Mouse (Mus musculus) intestine, postnatal 0 days (tissue): Measurements from ENCODE around the gene Invs. TPM values are rescaled to one million over a fixed set of nuclear protein-coding genes. Genes with fewer than 3 reads are reported as not detected.

Experiments
- ATAC-seq: fragments of 200-750 bp; cut with Nextera tagmentation; 2 replicates; pipeline ENCODE4 v1.8.0; 2017; ENCODE audit warnings: mild to moderate bottlenecking, moderate TSS enrichment, moderate library complexity
- H3K27ac ChIP-seq: fragments of 300-500 bp; sonication (generic); 2 replicates; pipeline ENCODE4 v1.5.1; 2014; ENCODE audit warnings: mild to moderate bottlenecking, low read depth, low read length, moderate library complexity
- H3K27me3 ChIP-seq: fragments of 300-500 bp; sonication (generic); replicated peaks from 2 replicates; pipeline ENCODE4 v1.6.1; 2014; ENCODE audit warnings: low read length, mixed read lengths; ENCODE audit not compliant: control insufficient read depth, insufficient read depth
- H3K36me3 ChIP-seq: fragments of 300-500 bp; sonication (generic); 2 replicates; pipeline ENCODE4 v1.6.1; 2014; ENCODE audit warnings: mild to moderate bottlenecking, moderate library complexity; ENCODE audit not compliant: control insufficient read depth, insufficient read depth
- H3K4me1 ChIP-seq: fragments of 300-500 bp; sonication (generic); replicated peaks from 2 replicates; pipeline ENCODE4 v1.6.1; 2014; ENCODE audit warnings: antibody characterized with exemption, low read length, mixed read lengths; ENCODE audit not compliant: control insufficient read depth, insufficient read depth
- H3K4me2 ChIP-seq: fragments of 300-500 bp; sonication (generic); replicated peaks from 2 replicates; pipeline ENCODE4 v1.6.1; 2014; ENCODE audit warnings: low read depth, mild to moderate bottlenecking, moderate library complexity
- H3K4me3 ChIP-seq: fragments of 300-500 bp; sonication (generic); 2 replicates; pipeline ENCODE4 v1.5.1; 2014; ENCODE audit warnings: low read depth, low read length
- H3K9ac ChIP-seq: fragments of 300-500 bp; sonication (generic); 2 replicates; pipeline ENCODE4 v1.6.1; 2014; ENCODE audit warnings: mild to moderate bottlenecking, low read depth, low read length
- H3K9me3 ChIP-seq: fragments of 300-500 bp; sonication (generic); 2 replicates; pipeline ENCODE4 v1.6.1; 2016; ENCODE audit warnings: mixed run types; ENCODE audit not compliant: control insufficient read depth
- CTCF ChIP-seq: sonication (generic); IDR thresholded peaks from 2 replicates; pipeline ENCODE4 v1.5.1; 2016; ENCODE audit warnings: low read depth, mild to moderate bottlenecking, control low read depth, antibody characterized with exemption, moderate library complexity
- WGBS: fragments of 180-500 bp; shearing (Covaris S2); extraction: QIAGEN DNeasy Blood & Tissue Kit; methylation state at CpG from one replicate; pipeline ENCODE4 v1.1.7; 2014; 5-methylcytosine and 5-hydroxymethylcytosine counted together
- polyA plus RNA-seq: library from polyadenylated mRNA; unstranded; fragments of >200 nt; fragmentation: Nextera tagmentation; extraction: Ambion mirVana; gene quantifications from 2 replicates; pipeline ENCODE4 v1.2.1, GENCODE M21; 2015

Invs gene
- polyA plus RNA-seq, 1 experiment from 2014 or later = 1.8 TPM

GRCm38 (mm10) chr4:48332453-48333051, 53.0 kb downstream of the Invs start:
- Histone ChIP-seq H3K27me3 (no peaks in the 10 kb centered on the region), H3K4me3 (no peak overlapping the region), H3K4me1 (no peaks in the 10 kb centered on the region), H3K27ac (no peak overlapping the region; the same call in 1 of the 2 replicates), H3K9ac (no peak overlapping the region), H3K4me2 (no peak overlapping the region; the same call in 1 of the 2 replicates), H3K9me3 (no peaks in the 10 kb centered on the region), H3K36me3 (no peaks in the 10 kb centered on the region)
- WGBS = 46% methylated on average over 6 of the region's 6 CpGs
- no peak for TF ChIP-seq CTCF
- ATAC-seq = peak; percentile 80

- 37% methylated on average over 7 of the region's 7 CpGs for WGBS
- H3K36me3 ChIP-seq = no peaks in the 10 kb centered on the region
- no peak overlapping the region for H3K9ac ChIP-seq
- H3K4me1 ChIP-seq = no peaks in the 10 kb centered on the region
- no peak overlapping the region for H3K4me3 ChIP-seq
- H3K9me3 ChIP-seq = no peaks in the 10 kb centered on the region
- H3K27ac ChIP-seq = no peak overlapping the region
- H3K27me3 ChIP-seq = no peaks in the 10 kb centered on the region
- ATAC-seq = no peak
- peak; percentile 53 for TF ChIP-seq CTCF
- H3K4me2 ChIP-seq = no peak overlapping the region
These were observed 55.6 kb downstream of the Invs start for GRCm38 (mm10) chr4:48334927-48335763.

- ATAC-seq = no peak
- Histone ChIP-seq H3K27me3 (no peaks in the 10 kb centered on the region), H3K9ac (no peak overlapping the region)
These were observed 63.1 kb downstream of the Invs start for GRCm38 (mm10) chr4:48342705-48343104.

GRCm38 (mm10) chr4:48362367-48362766, 82.8 kb downstream of the Invs start:
- Histone ChIP-seq H3K9me3 (no peaks in the 10 kb centered on the region; the same call in 1 of the 2 replicates), H3K9ac (no peak overlapping the region), H3K4me1 (no peaks in the 10 kb centered on the region), H3K4me2 (no peak overlapping the region), H3K36me3 (no peaks in the 10 kb centered on the region), H3K4me3 (no peak overlapping the region), H3K27ac (no peak overlapping the region), H3K27me3 (no peaks in the 10 kb centered on the region)
- WGBS = 76% methylated on average over 3 of the region's 3 CpGs
- TF ChIP-seq CTCF = no peak
- no peak for ATAC-seq

More at GRCm38 (mm10) chr4:48342705-48343104, 63.1 kb downstream of the Invs start:
- no peak overlapping the region for H3K27ac ChIP-seq
- no peak overlapping the region for H3K4me3 ChIP-seq
- H3K4me1 ChIP-seq = no peaks in the 10 kb centered on the region
- 79% methylated on average over 4 of the region's 4 CpGs for WGBS
- H3K36me3 ChIP-seq = no peaks in the 10 kb centered on the region
- H3K9me3 ChIP-seq = no peaks in the 10 kb centered on the region
- H3K4me2 ChIP-seq = no peak overlapping the region
- no peak for TF ChIP-seq CTCF

GRCm38 (mm10) chr4:48371037-48371436, 91.5 kb downstream of the Invs start:
- no peaks in the 10 kb centered on the region for H3K4me1 ChIP-seq
- no peak for TF ChIP-seq CTCF
- H3K27me3 ChIP-seq = no peaks in the 10 kb centered on the region
- 44% methylated on average over 1 of the region's 1 CpGs for WGBS
- no peak overlapping the region for H3K9ac ChIP-seq
- no peak overlapping the region for H3K4me3 ChIP-seq
- H3K9me3 ChIP-seq = no peaks in the 10 kb centered on the region; the same call in 1 of the 2 replicates
- no peak overlapping the region for H3K4me2 ChIP-seq
- no peak overlapping the region for H3K27ac ChIP-seq
- H3K36me3 ChIP-seq = no peaks in the 10 kb centered on the region
- ATAC-seq = no peak

- Histone ChIP-seq H3K27me3 (no peaks in the 10 kb centered on the region), H3K4me1 (no peaks in the 10 kb centered on the region), H3K4me2 (no peak overlapping the region), H3K9me3 (no peaks in the 10 kb centered on the region), H3K4me3 (no peak overlapping the region), H3K9ac (no peak overlapping the region), H3K27ac (no peak overlapping the region), H3K36me3 (no peaks in the 10 kb centered on the region)
- WGBS = 4% methylated on average over 2 of the region's 2 CpGs
- TF ChIP-seq CTCF = peak; percentile 84
- no peak for ATAC-seq
These were observed 101.4 kb downstream of the Invs start for GRCm38 (mm10) chr4:48380940-48381339.
